Mouse (Mus musculus): ENCODE data around the gene Gipc2. TPM values are rescaled to one million over a fixed set of nuclear protein-coding genes. Genes with fewer than 3 reads are reported as not detected.

Gene Gipc2
- polyA plus RNA-seq, 1 experiment = 0.06 TPM

- DNase-seq (ENCODE audit: low read depth in 1 of 2, low spot score in 2 of 2) = no peak
- Histone ChIP-seq H3K27me3 (ENCODE audit: control insufficient read depth, insufficient read depth, low read length) (no peaks in the 10 kb centered on the region), H3K4me1 (ENCODE audit: control insufficient read depth, insufficient read depth, insufficient read length) (no peaks in the 10 kb centered on the region), H3K36me3 (ENCODE audit: control insufficient read depth, insufficient read depth, low read length) (no peaks in the 10 kb centered on the region), H3K4me3 (ENCODE audit: extremely low read depth, insufficient read depth, insufficient read length) (no peak overlapping the region), H3K27ac (ENCODE audit: insufficient read depth, low read length) (no peak overlapping the region)
- TF ChIP-seq POLR2A (IDR thresholded peaks at IDR 0.05; ENCODE audit: low read depth, low read length) = no peak
- TF ChIP-seq CTCF (IDR thresholded peaks at IDR 0.05; ENCODE audit: extremely low read depth, insufficient read depth, insufficient read length, insufficient replicate concordance) = no peak
- 89% methylated on average over 23 of the region's 23 CpGs for WGBS
These were observed 9.1 kb downstream of the Gipc2 start for GRCm38 (mm10) chr3:152156816-152157496.

- Histone ChIP-seq H3K27ac (ENCODE audit: insufficient read depth, low read length) (no peak overlapping the region), H3K4me3 (ENCODE audit: extremely low read depth, insufficient read depth, insufficient read length) (no peak overlapping the region), H3K27me3 (ENCODE audit: control insufficient read depth, insufficient read depth, low read length) (no peaks in the 10 kb centered on the region), H3K36me3 (ENCODE audit: control insufficient read depth, insufficient read depth, low read length) (no peaks in the 10 kb centered on the region), H3K4me1 (ENCODE audit: control insufficient read depth, insufficient read depth, insufficient read length) (no peaks in the 10 kb centered on the region)
- 87% methylated on average over 11 of the region's 11 CpGs for WGBS
- DNase-seq (ENCODE audit: low read depth in 1 of 2, low spot score in 2 of 2) = no peak
- TF ChIP-seq POLR2A (IDR thresholded peaks at IDR 0.05; ENCODE audit: low read depth, low read length) (no peak), CTCF (IDR thresholded peaks at IDR 0.05; ENCODE audit: extremely low read depth, insufficient read depth, insufficient read length, insufficient replicate concordance) (no peak)
These were observed 10.6 kb downstream of the Gipc2 start for GRCm38 (mm10) chr3:152155296-152155948.

GRCm38 (mm10) chr3:152154095-152154494, 11.9 kb downstream of the Gipc2 start:
- no peak overlapping the region for H3K27ac ChIP-seq (ENCODE audit: insufficient read depth, low read length)

GRCm38 (mm10) chr3:152153152-152153551, 12.9 kb downstream of the Gipc2 start:
- Histone ChIP-seq H3K4me3 (ENCODE audit: extremely low read depth, insufficient read depth, insufficient read length) (no peak overlapping the region), H3K4me1 (ENCODE audit: control insufficient read depth, insufficient read depth, insufficient read length) (no peaks in the 10 kb centered on the region), H3K27ac (ENCODE audit: insufficient read depth, low read length) (no peak overlapping the region), H3K36me3 (ENCODE audit: control insufficient read depth, insufficient read depth, low read length) (no peaks in the 10 kb centered on the region), H3K27me3 (ENCODE audit: control insufficient read depth, insufficient read depth, low read length) (no peaks in the 10 kb centered on the region)
- TF ChIP-seq CTCF (IDR thresholded peaks at IDR 0.05; ENCODE audit: extremely low read depth, insufficient read depth, insufficient read length, insufficient replicate concordance) (no peak), POLR2A (IDR thresholded peaks at IDR 0.05; ENCODE audit: low read depth, low read length) (no peak)
- 93% methylated on average over 2 of the region's 2 CpGs for WGBS
- no peak for DNase-seq (ENCODE audit: low read depth in 1 of 2, low spot score in 2 of 2)

More at GRCm38 (mm10) chr3:152154095-152154494, 11.9 kb downstream of the Gipc2 start:
- TF ChIP-seq POLR2A (IDR thresholded peaks at IDR 0.05; ENCODE audit: low read depth, low read length) (no peak), CTCF (IDR thresholded peaks at IDR 0.05; ENCODE audit: extremely low read depth, insufficient read depth, insufficient read length, insufficient replicate concordance) (no peak)
- DNase-seq (ENCODE audit: low read depth in 1 of 2, low spot score in 2 of 2) = no peak
- no peak overlapping the region for H3K4me3 ChIP-seq (ENCODE audit: extremely low read depth, insufficient read depth, insufficient read length)
- no peaks in the 10 kb centered on the region for H3K36me3 ChIP-seq (ENCODE audit: control insufficient read depth, insufficient read depth, low read length)
- no peaks in the 10 kb centered on the region for H3K4me1 ChIP-seq (ENCODE audit: control insufficient read depth, insufficient read depth, insufficient read length)
- 84% methylated on average over 5 of the region's 5 CpGs for WGBS
- no peaks in the 10 kb centered on the region for H3K27me3 ChIP-seq (ENCODE audit: control insufficient read depth, insufficient read depth, low read length)

GRCm38 (mm10) chr3:152152483-152152804, 13.6 kb downstream of the Gipc2 start:
- H3K27me3 ChIP-seq (ENCODE audit: control insufficient read depth, insufficient read depth, low read length) = no peaks in the 10 kb centered on the region
- H3K4me3 ChIP-seq (ENCODE audit: extremely low read depth, insufficient read depth, insufficient read length) = no peak overlapping the region
- no peak overlapping the region for H3K27ac ChIP-seq (ENCODE audit: insufficient read depth, low read length)
- 100% methylated on average over 1 of the region's 1 CpGs for WGBS
- no peak for TF ChIP-seq CTCF (IDR thresholded peaks at IDR 0.05; ENCODE audit: extremely low read depth, insufficient read depth, insufficient read length, insufficient replicate concordance)
- no peak for TF ChIP-seq POLR2A (IDR thresholded peaks at IDR 0.05; ENCODE audit: low read depth, low read length)
- no peaks in the 10 kb centered on the region for H3K36me3 ChIP-seq (ENCODE audit: control insufficient read depth, insufficient read depth, low read length)
- DNase-seq (ENCODE audit: low read depth in 1 of 2, low spot score in 2 of 2) = no peak
- no peaks in the 10 kb centered on the region for H3K4me1 ChIP-seq (ENCODE audit: control insufficient read depth, insufficient read depth, insufficient read length)

GRCm38 (mm10) chr3:152151725-152152482, 14.1 kb downstream of the Gipc2 start:
- TF ChIP-seq CTCF (IDR thresholded peaks at IDR 0.05; ENCODE audit: extremely low read depth, insufficient read depth, insufficient read length, insufficient replicate concordance) (no peak), POLR2A (IDR thresholded peaks at IDR 0.05; ENCODE audit: low read depth, low read length) (no peak)
- Histone ChIP-seq H3K36me3 (ENCODE audit: control insufficient read depth, insufficient read depth, low read length) (no peaks in the 10 kb centered on the region), H3K27me3 (ENCODE audit: control insufficient read depth, insufficient read depth, low read length) (no peaks in the 10 kb centered on the region), H3K4me3 (ENCODE audit: extremely low read depth, insufficient read depth, insufficient read length) (no peak overlapping the region; the same call in 1 of the 2 replicates), H3K27ac (ENCODE audit: insufficient read depth, low read length) (no peak overlapping the region), H3K4me1 (ENCODE audit: control insufficient read depth, insufficient read depth, insufficient read length) (no peaks in the 10 kb centered on the region)
- DNase-seq (ENCODE audit: low read depth in 1 of 2, low spot score in 2 of 2) = no peak
- WGBS = 74% methylated on average over 29 of the region's 29 CpGs

Data from spleen, adult 2 months (tissue).